ENCODE assay signal across 9 mouse cellular contexts in the genomic region with DNA sequence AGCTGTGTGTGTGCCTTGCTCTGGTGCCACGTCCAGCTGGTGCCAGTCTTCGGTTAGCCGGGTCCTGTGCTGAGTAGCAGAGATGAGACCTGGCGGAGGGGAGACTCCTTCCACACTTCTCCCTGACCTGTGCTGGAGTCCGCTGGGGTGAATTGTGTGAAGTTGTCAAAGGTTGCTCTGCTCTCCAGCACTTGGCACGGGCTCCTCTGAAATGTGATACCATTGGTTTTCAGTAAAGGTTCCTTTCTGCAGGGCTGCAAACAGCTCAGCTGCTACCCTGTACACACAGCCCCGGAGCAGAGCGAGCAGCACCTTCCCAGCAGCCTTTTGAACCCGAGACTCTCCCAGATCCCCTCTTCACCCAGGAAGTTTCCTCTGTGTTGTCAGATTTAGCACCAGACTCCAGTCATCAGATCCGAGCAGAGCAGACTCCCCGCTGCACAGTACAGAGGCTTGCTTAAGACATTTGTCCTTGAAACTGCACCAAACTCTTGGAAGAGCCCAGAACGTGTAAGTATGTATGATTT. TPM values are rescaled to one million over a fixed set of nuclear protein-coding genes. Genes with fewer than 3 reads are reported as not detected.
DNase-seq lines count a peak whose midpoint lies in the region; ATAC-seq and TF ChIP-seq lines count a peak whose summit lies in the region.
"Had no signal": no experiment of that assay in that cellular context is flagged by ENCODE, and none has a peak within 500 bp of the region (broad histone marks: within the 10 kb centered on the region; RNA-seq: fewer than 3 reads in every experiment).

No protein-coding gene starts in this region.

- peaks cover 22% of the 10 kb centered on the region for H3K4me1 ChIP-seq in lung, embryonic 15.5 days

- H3K9me3 ChIP-seq in lung, embryonic 15.5 days: no peaks in the 10 kb centered on the region

- H3K9ac ChIP-seq in lung, embryonic 15.5 days: no peak overlapping the region

- no peak overlapping the region for H3K4me3 ChIP-seq in lung, embryonic 15.5 days
- H3K4me3 ChIP-seq in myocyte: no peak overlapping the region

- no peak overlapping the region for H3ac ChIP-seq in myocyte (ENCODE audit: control insufficient read depth, insufficient read length)

- no peak for DNase-seq in lung, postnatal 14 days
- peak; percentile 23 for DNase-seq in gastrocnemius, postnatal 25 days
- peak; percentile 80 for DNase-seq in kidney, adult 18-20 months
- no peak for DNase-seq in spleen, postnatal 14 days (ENCODE audit: low spot score in 2 of 2)
- no peak for DNase-seq in thymus, postnatal 10 days (ENCODE audit: low spot score in 2 of 2)
- DNase-seq in cerebellum, postnatal 36 days: no peak

- H3K27me3 ChIP-seq in lung, embryonic 15.5 days: no peaks in the 10 kb centered on the region
- no peaks in the 10 kb centered on the region for H3K27me3 ChIP-seq in myocyte (ENCODE audit: control insufficient read depth, insufficient read depth, insufficient read length)

- H3K4me2 ChIP-seq in lung, embryonic 15.5 days: peak overlapping the region; percentile 40
- H3K4me2 ChIP-seq in myocyte (ENCODE audit: low read depth): peak overlapping the region; percentile 10

- no peaks in the 10 kb centered on the region for H3K79me2 ChIP-seq in myocyte (ENCODE audit: control insufficient read depth, insufficient read depth)

- H3K27ac ChIP-seq in lung, embryonic 15.5 days: peak overlapping the region; percentile 25; the same call in 1 of the 2 replicates

- TF ChIP-seq POLR2A in myocyte (IDR thresholded peaks at IDR 0.05; ENCODE audit: insufficient read length, low read depth): no peak

- H3K36me3 ChIP-seq in lung, embryonic 15.5 days: no peaks in the 10 kb centered on the region
- no peaks in the 10 kb centered on the region for H3K36me3 ChIP-seq in myocyte (ENCODE audit: control insufficient read depth, insufficient read depth)

- ATAC-seq in lung, embryonic 15.5 days (ENCODE audit: borderline replicate concordance, extremely low read depth, low FRiP score, low TSS enrichment): peak; percentile 52; the same call in 1 of the 2 replicates

- WGBS in lung, embryonic 15.5 days: 13% methylated on average over 12 of the region's 12 CpGs

TF ChIP-seq in myocyte, 11 proteins besides CTCF, POLR2A, EP300 and RAD21:
- TF ChIP-seq SRF (IDR thresholded peaks at IDR 0.05; ENCODE audit: control insufficient read depth, insufficient read length, low read depth): no peak

RNA-seq across cellular contexts. Expression of gene Esrrg, which starts 53.6 kb away (rescaled TPM):
- 0.98 and 2.1 TPM in 2 replicates for polyA plus RNA-seq in lung, embryonic 15.5 days (2015; fragmentation: Nextera tagmentation; extraction: Ambion mirVana)
- 10 to 100 TPM; 15.1 to 24.8 TPM for total RNA-seq in gastrocnemius, postnatal 25 days (2021)
- polyA plus RNA-seq in myocyte (2012; fragmentation: generic; extraction: Trizol): 0.20 TPM
- total RNA-seq: MEL had no signal

Comparison
In these comparisons a context has a peak if more than half of its experiments do, and no peak if none do; other contexts are left out.
1. DNase-seq: peak in gastrocnemius, postnatal 25 days (single experiment) and kidney, adult 18-20 months (single experiment); none in lung, postnatal 14 days (single experiment), spleen, postnatal 14 days (0 of 2), thymus, postnatal 10 days (0 of 2) and cerebellum, postnatal 36 days (0 of 2).